Mouse (Mus musculus) right cerebral cortex, postnatal 10 days (tissue): ENCODE data around the gene Chl1.

Experiments
- DNase-seq, 2 experiments: peaks; one replicate each; pipeline ENCODE4 v3.0.0; 2021; ENCODE audit warnings: low spot score in 2 of 2

The Chl1 gene

GRCm38 (mm10) chr6:103543753-103544152 lies 33.4 kb downstream of the Chl1 start:
- no peak for DNase-seq

DNA sequence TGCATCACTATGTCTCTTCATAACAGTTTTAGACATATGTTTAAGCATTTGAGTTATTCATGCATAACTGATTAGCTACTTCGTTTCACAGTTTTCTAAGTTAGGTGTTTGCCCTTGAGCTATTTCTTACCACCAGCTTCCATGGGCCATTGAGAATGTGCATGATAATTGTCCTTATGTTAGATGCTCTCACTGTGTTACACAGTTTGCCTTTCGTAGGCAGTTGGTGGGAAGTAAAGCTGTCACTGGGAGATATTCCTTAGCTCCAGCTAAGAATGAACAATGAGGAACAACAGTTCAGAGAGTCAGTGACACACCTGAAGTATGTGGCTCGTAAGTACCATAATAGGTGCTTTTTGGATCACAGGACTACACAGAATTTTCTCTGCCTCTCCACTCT lies 35.9 kb downstream of the Chl1 start:
- no peak for DNase-seq

GRCm38 (mm10) chr6:103549929-103550328 lies 39.5 kb downstream of the Chl1 start:
- DNase-seq = no peak

GRCm38 (mm10) chr6:103558037-103558893 lies 47.9 kb downstream of the Chl1 start:
- DNase-seq = no peak

- DNase-seq = peak; percentile 78 to 79
These were observed 48.5 kb downstream of the Chl1 start for GRCm38 (mm10) chr6:103558894-103559225.

DNA sequence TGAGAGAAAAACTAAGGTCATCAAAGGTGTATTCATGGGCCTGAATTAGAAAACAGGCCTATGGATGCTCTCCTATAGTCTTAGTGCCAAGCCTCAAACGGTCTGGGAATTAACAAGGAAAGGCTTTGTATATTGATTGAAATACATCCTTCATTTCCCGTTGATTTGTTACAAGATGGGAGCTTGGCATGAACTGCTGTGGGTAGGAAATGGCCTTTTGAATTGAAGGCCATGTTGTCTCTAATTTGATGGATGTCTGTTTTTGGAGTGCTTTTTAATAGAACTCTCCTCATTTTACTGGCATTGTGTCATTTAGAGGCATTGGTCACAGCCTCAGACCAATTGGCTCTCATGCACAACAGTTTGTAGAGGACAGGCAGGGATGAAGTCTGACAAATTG lies 49.0 kb downstream of the Chl1 start:
- DNase-seq = no peak

DNA sequence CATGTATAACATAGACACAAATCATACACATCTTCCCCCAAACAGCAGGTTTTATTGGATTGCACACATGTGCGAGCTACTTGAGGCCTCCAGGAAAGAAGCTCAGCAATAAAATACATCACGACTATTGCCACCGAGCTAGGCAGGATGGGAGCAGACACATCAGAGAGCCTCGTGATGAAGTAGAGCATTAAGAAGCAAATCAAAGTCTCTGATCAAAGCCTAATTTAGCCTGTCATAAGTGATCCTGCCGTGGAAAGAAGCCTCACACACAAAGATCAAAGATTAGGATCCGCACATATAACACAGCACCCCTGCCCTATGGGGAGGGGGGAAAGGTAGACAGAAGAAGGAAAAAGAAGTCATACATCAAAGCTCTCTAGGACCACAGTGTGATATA lies 54.4 kb downstream of the Chl1 start:
- no peak for DNase-seq

DNA sequence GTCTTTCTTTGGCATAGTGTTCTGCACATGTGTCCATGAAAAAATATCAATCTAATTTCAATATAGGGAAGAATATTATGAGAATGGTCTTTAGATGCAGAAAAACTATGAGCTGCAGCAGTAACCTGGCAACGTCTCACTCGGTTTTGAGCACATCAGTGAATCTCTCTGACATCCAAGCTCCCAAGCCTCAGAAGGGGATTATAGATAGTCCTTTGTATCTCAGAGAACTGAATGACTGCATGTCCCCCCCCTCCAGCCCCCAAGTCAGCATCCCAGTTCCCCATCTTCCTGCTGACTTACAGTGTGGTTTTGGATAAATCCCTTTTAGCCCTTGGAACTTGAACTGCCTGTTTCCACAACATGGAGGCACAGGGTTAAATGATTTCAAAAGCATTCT lies 56.9 kb downstream of the Chl1 start:
- DNase-seq = no peak

GRCm38 (mm10) chr6:103572659-103573058 lies 62.3 kb downstream of the Chl1 start:
- DNase-seq = no peak

- no peak for DNase-seq
These were observed 73.8 kb downstream of the Chl1 start for GRCm38 (mm10) chr6:103584224-103584623.

GRCm38 (mm10) chr6:103585667-103586066 lies 75.3 kb downstream of the Chl1 start:
- DNase-seq = no peak

GRCm38 (mm10) chr6:103586081-103586480 lies 75.7 kb downstream of the Chl1 start:
- no peak for DNase-seq

GRCm38 (mm10) chr6:103602070-103602469 lies 91.7 kb downstream of the Chl1 start:
- DNase-seq = no peak

DNA sequence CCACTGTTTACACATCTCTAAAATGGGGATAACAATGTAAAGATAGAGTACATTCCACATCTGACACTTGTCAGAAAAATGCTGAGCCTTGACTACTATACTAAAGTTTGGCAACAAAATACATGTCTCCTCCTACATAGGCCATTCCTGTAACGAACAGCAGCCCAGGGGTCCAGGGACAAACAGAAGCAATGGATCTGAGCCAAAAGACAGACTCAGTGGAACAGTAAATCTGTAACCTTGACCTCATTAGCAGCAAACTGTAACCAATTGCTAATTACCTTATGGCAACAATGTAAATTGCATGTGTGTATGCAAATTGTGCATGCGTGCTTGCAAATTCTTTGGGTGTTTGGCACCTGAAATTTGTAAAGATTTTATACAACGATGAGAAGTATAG lies 100.3 kb downstream of the Chl1 start:
- no peak for DNase-seq

DNA sequence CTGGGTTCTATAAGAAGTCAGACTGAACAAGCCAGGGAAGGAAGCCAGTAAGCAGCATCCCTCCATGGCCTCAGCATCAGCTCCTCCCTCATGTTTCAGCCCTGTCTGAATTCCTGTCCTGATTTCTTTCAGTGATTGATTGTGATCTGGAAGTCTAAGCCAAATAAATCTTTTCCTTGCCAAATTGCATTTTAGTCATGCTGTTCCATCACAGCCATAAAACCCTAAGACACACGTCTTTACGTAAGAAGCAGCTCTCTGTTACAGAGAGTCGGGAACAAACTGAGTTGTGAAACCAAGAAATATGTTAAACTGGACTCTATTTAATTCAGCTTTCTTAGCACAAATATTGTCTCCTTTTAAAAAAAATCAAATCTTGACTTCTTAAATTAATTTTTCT lies 102.2 kb downstream of the Chl1 start:
- no peak for DNase-seq

GRCm38 (mm10) chr6:103613714-103614113 lies 103.3 kb downstream of the Chl1 start:
- DNase-seq = no peak

DNA sequence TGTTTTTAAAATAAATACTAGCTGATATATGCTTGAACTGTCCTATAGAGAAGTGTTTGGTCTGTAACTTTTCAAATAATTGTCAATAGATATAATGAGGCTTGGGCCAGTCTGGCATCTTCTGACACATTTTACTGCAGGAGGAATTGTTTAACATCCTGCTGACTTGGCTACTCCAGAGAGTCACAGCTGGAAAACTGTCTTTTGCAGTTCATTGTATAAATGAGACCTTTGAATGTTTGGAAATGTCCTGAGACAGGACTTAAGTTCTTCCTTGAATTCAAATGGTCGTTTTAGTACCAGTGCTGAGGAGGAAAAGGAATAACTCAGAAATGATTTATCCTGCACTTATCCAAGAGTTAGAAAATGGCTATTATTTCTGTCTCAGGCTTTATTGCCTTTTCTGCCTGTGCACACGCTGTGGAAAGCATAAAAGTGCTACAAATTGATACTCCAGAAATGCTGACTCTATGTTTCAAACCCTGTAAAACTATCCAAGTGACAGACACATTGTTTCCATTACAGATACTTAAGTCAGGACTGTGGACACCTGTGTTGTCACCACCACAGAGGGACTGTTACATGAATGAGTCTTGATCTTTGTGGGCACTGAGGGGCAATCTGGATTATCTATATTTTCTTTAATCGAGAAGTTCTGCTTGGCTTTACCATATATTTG lies 105.7 kb downstream of the Chl1 start:
- DNase-seq = no peak

GRCm38 (mm10) chr6:103620880-103621279 lies 110.5 kb downstream of the Chl1 start:
- DNase-seq = no peak

DNA sequence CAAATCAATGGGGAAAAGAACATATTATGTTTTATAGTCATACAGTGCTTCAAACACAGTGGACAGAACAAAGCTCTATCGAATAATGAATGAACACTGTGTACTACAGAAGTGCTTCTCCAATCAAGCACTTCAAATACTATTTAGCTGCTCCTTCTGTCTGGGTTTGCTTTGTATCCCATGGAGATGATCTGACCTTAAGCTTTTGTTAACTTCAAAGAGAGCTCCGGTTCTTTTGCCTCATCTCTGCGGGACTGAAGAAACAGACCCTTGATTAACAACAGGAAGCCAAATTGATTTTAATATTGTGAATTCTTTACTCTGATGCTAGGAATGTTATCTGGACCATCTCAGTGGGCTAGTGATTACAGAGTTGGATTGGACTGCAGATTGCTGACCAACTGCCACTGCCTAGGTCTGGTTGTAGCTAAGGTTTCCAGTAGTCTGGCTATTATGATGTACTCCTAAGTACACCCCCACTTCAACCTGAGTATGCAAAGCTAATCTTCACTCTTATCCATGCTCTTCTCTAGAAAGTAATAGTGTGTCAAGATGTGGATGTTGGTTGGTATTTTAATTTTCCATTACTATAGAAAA lies 111.8 kb downstream of the Chl1 start:
- DNase-seq = no peak

- DNase-seq = no peak
These were observed 122.5 kb downstream of the Chl1 start for GRCm38 (mm10) chr6:103632856-103633255.

GRCm38 (mm10) chr6:103656778-103657177 lies 146.4 kb downstream of the Chl1 start:
- DNase-seq = no peak

DNA sequence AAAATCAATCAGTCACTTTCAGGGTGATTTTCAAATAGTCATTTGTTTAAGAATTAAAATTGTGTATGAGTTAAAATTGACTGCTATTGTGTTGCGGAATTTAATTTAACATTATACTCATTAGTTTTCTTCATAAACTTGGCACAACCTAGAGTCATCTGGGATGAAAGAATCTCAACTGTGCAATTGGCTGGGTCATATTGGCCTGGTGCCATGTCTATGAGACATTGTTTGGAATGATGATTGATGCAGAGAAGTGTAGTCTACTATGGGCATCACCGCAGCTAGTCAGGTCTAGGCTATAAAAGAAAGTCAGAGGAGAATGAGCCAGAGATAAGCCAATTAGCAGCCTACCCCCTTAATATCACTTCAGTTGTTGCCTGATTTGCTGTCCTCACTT lies 148.8 kb downstream of the Chl1 start:
- DNase-seq = no peak

GRCm38 (mm10) chr6:103665206-103665605 lies 154.8 kb downstream of the Chl1 start:
- no peak for DNase-seq
